ENCODE assay signal across 12 mouse cellular contexts in the genomic region with DNA sequence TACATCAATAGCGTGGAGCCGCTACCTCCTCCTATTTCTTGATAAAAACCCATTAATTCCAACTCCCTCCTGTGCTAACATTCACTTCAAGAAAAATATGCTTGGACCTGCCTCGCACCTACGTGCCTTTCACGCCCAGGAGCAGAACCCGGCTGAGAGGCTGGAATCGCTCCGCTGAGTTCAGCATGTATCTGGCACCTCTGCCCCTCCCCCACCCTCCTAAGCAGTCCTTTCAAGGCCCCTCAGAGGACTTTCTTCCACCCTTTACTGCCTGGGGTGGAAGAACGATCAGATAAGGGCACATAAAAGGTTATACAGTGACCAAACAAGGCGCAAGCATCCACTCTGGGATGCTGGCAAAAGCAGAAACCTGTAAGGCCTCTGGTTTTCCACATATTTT. TPM values are rescaled to one million over a fixed set of nuclear protein-coding genes. Genes with fewer than 3 reads are reported as not detected.
DNase-seq lines count a peak whose midpoint lies in the region; ATAC-seq and TF ChIP-seq lines count a peak whose summit lies in the region.
"Had no signal": no experiment of that assay in that cellular context is flagged by ENCODE, and none has a peak within 500 bp of the region (broad histone marks: within the 10 kb centered on the region; RNA-seq: fewer than 3 reads in every experiment).

No protein-coding gene starts in this region.

- peak; percentile 34 for DNase-seq in hindbrain, embryonic 11.5 days (ENCODE audit: low spot score)
- DNase-seq in embryo, embryonic 10.5 days (ENCODE audit: low spot score), result peak; percentile 69
- DNase-seq in kidney, postnatal 0 days (ENCODE audit: low spot score), result peak; percentile 38
- peak; percentile 59 for DNase-seq in retina, embryonic 14.5 days (ENCODE audit: low spot score)
- no peak for DNase-seq in cerebellum, postnatal 36 days
- no peak for DNase-seq in thymus, postnatal 14 days
- DNase-seq in left cerebral cortex, postnatal 10 days (ENCODE audit: extremely low spot score in 1 of 2, low spot score in 2 of 2), result no peak
- DNase-seq: adrenal gland, postnatal 36 days; cerebellum, postnatal 14 days; gastrocnemius, postnatal 25 days; lung, postnatal 14 days had no signal

- no peak overlapping the region for H3K4me3 ChIP-seq in hindbrain, embryonic 11.5 days (ENCODE audit: low read depth, low read length)
- H3K4me3 ChIP-seq in hindbrain, embryonic 13.5 days, result no peak overlapping the region
- H3K4me3 ChIP-seq in kidney, postnatal 0 days (replicated peaks; ENCODE audit: low read depth, low read length), result no peak overlapping the region

- intact Hi-C loops in left cerebral cortex, postnatal 10 days (cut with DNase I), result no loop called here

- no peak overlapping the region for H3K27ac ChIP-seq in hindbrain, embryonic 11.5 days (ENCODE audit: low read depth, low read length)
- H3K27ac ChIP-seq in hindbrain, embryonic 13.5 days, result no peak overlapping the region
- H3K27ac ChIP-seq in kidney, postnatal 0 days, result peak overlapping the region; percentile 64

- no peak for ATAC-seq in hindbrain, embryonic 11.5 days (ENCODE audit: low FRiP score)
- no peak for ATAC-seq in hindbrain, embryonic 13.5 days (ENCODE audit: low FRiP score)
- peak; percentile 79 for ATAC-seq in kidney, postnatal 0 days (replicated peaks; ENCODE audit: low FRiP score, low read depth)

- 16% methylated on average over 10 of the region's 10 CpGs for WGBS in hindbrain, embryonic 11.5 days
- WGBS in hindbrain, embryonic 13.5 days, result 19% methylated on average over 10 of the region's 10 CpGs
- 8% methylated on average over 10 of the region's 10 CpGs for WGBS in kidney, postnatal 0 days

- no peaks in the 10 kb centered on the region for H3K27me3 ChIP-seq in hindbrain, embryonic 11.5 days (ENCODE audit: control insufficient read depth, insufficient read depth, low read length)
- H3K27me3 ChIP-seq in hindbrain, embryonic 13.5 days, result no peaks in the 10 kb centered on the region
- no peaks in the 10 kb centered on the region for H3K27me3 ChIP-seq in kidney, postnatal 0 days (ENCODE audit: insufficient read depth, low read length)

- H3K4me2 ChIP-seq in hindbrain, embryonic 11.5 days (replicated peaks; ENCODE audit: low read depth, low read length), result no peak overlapping the region
- no peak overlapping the region for H3K4me2 ChIP-seq in hindbrain, embryonic 13.5 days
- 0 out of 2 replicates have a peak overlapping the region, but pooled peaks have one; percentile 6 for H3K4me2 ChIP-seq in kidney, postnatal 0 days (ENCODE audit: low read length)

- H3K36me3 ChIP-seq in hindbrain, embryonic 11.5 days (ENCODE audit: control insufficient read depth, insufficient read depth, low read length), result no peaks in the 10 kb centered on the region
- no peaks in the 10 kb centered on the region for H3K36me3 ChIP-seq in hindbrain, embryonic 13.5 days
- H3K36me3 ChIP-seq in kidney, postnatal 0 days (ENCODE audit: insufficient read depth, low read length), result no peaks in the 10 kb centered on the region

- no peaks in the 10 kb centered on the region for H3K4me1 ChIP-seq in hindbrain, embryonic 11.5 days (replicated peaks; ENCODE audit: control insufficient read depth, insufficient read depth, low read length)
- H3K4me1 ChIP-seq in hindbrain, embryonic 13.5 days (replicated peaks), result peaks cover 7% of the 10 kb centered on the region; the same call in 1 of the 2 replicates
- H3K4me1 ChIP-seq in kidney, postnatal 0 days (replicated peaks; ENCODE audit: insufficient read depth, low read length), result no peaks in the 10 kb centered on the region

- no peaks in the 10 kb centered on the region for H3K9me3 ChIP-seq in hindbrain, embryonic 11.5 days (ENCODE audit: control insufficient read depth, low read length)
- no peaks in the 10 kb centered on the region for H3K9me3 ChIP-seq in hindbrain, embryonic 13.5 days
- no peaks in the 10 kb centered on the region for H3K9me3 ChIP-seq in kidney, postnatal 0 days (replicated peaks; ENCODE audit: low read length)

- TF ChIP-seq CTCF in kidney, postnatal 0 days (IDR thresholded peaks at IDR 0.05; ENCODE audit: low read depth), result no peak

- H3K9ac ChIP-seq in hindbrain, embryonic 11.5 days (ENCODE audit: low read depth, low read length), result no peak overlapping the region
- H3K9ac ChIP-seq in hindbrain, embryonic 13.5 days, result no peak overlapping the region
- no peak overlapping the region for H3K9ac ChIP-seq in kidney, postnatal 0 days (ENCODE audit: low read depth, low read length)

RNA-seq across cellular contexts. Expression of a gene that starts 26.4 kb away (rescaled TPM):
- 2.7 and 2.9 TPM in 2 replicates for polyA plus RNA-seq in hindbrain, embryonic 11.5 days (2014; fragmentation: Nextera tagmentation; extraction: Ambion mirVana)
- 0.98 and 1.3 TPM in 2 replicates for polyA plus RNA-seq in hindbrain, embryonic 13.5 days (2015; fragmentation: Nextera tagmentation; extraction: Ambion mirVana)
- 37.5 TPM in 2 replicates for polyA plus RNA-seq in kidney, postnatal 0 days (2015; fragmentation: Nextera tagmentation; extraction: Ambion mirVana)
- total RNA-seq in left cerebral cortex, postnatal 10 days (2021), result under 1 TPM; 0.12 to 0.15 TPM
- total RNA-seq: gastrocnemius, postnatal 25 days had no signal

RNA-seq across cellular contexts. Expression of a gene that starts 34.7 kb away (rescaled TPM):
- polyA plus RNA-seq in hindbrain, embryonic 11.5 days (2014; fragmentation: Nextera tagmentation; extraction: Ambion mirVana), result 20.2 and 21.9 TPM in 2 replicates
- polyA plus RNA-seq in hindbrain, embryonic 13.5 days (2015; fragmentation: Nextera tagmentation; extraction: Ambion mirVana), result 23.5 and 28.1 TPM in 2 replicates
- polyA plus RNA-seq in kidney, postnatal 0 days (2015; fragmentation: Nextera tagmentation; extraction: Ambion mirVana), result 18.2 and 20.4 TPM in 2 replicates
- 10 to 100 TPM; 29.2 to 29.6 TPM for total RNA-seq in left cerebral cortex, postnatal 10 days (2021)

RNA-seq across cellular contexts. Expression of a gene that starts 57.7 kb away (rescaled TPM):
- 0.82 and 2.0 TPM in 2 replicates for polyA plus RNA-seq in hindbrain, embryonic 11.5 days (2014; fragmentation: Nextera tagmentation; extraction: Ambion mirVana)
- 0.36 and 0.48 TPM in 2 replicates for polyA plus RNA-seq in hindbrain, embryonic 13.5 days (2015; fragmentation: Nextera tagmentation; extraction: Ambion mirVana)
- 0.14 and 0.20 TPM in 2 replicates for polyA plus RNA-seq in kidney, postnatal 0 days (2015; fragmentation: Nextera tagmentation; extraction: Ambion mirVana)
- total RNA-seq in left cerebral cortex, postnatal 10 days (2021), result 1 to 10 TPM; 1.7 TPM

Comparison
In these comparisons a context has a peak if more than half of its experiments do, and no peak if none do; other contexts are left out.
1. DNase-seq: peak in hindbrain, embryonic 11.5 days (single experiment), embryo, embryonic 10.5 days (single experiment), kidney, postnatal 0 days (single experiment) and retina, embryonic 14.5 days (single experiment); none in cerebellum, postnatal 36 days (0 of 2), thymus, postnatal 14 days (single experiment) and left cerebral cortex, postnatal 10 days (0 of 2).